Mouse (Mus musculus) mouse trophoblast stem cell (cell line): ENCODE data around the gene Swsap1.

Source experiments
- in situ Hi-C, 2 experiments: fragments of 300-500 bp; cut with MseI, MboI; formaldehyde crosslinking; loops; 2 replicates in 1 of 2; 3 replicates in 1 of 2; pipeline ENCODE4 v1.15.1; 2025

Swsap1 gene

GRCm38 (mm10) chr9:21955570-21956281 is at the start of gene Swsap1:
TSS of gene Swsap1 (plus strand) at chr9:21955755.
- in situ Hi-C loops, result no loop called here

- in situ Hi-C loops, result no loop called here
Observed at GRCm38 (mm10) chr9:21908216-21908615, 47.3 kb upstream of the Swsap1 start.

DNA sequence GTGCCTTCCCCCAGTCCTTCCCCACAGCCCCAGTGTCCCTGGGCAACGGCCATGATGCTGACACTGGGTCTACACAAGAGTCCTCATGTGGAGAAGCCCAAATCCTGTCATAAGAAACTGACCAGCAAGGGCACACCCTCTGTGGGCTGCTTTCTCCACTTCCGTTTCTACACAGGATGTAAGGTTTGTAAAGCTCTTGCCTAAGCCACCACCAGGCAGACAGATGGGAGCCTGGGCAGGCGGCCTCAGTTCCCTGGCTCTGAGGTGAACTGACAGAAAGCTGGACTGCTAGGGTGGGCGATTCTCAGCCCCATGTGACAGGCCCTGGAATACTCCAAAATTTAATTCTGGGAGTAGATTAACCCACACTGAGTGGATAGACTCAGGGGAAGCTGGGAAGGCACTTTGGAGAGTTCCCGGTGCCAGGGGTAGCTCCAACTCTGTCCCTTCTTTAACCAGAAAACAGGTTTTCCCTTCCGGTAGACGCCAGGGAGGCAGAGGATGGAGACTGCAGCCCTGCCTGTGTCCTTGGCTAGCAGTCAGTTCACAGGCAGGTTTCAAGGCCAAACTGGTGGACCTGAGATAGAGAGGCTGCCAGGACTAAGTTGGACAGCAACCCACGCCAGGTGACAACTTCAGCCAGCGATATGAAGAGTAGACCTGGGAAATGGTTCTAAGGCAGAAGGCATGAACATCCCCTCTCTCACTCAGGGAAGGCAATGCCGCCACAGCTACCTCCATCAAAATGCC is 45.9 kb upstream of the Swsap1 start:
- in situ Hi-C loops, result no loop called here

- in situ Hi-C loops, result no loop called here
Observed at GRCm38 (mm10) chr9:21916851-21917492, 38.6 kb upstream of the Swsap1 start.

DNA sequence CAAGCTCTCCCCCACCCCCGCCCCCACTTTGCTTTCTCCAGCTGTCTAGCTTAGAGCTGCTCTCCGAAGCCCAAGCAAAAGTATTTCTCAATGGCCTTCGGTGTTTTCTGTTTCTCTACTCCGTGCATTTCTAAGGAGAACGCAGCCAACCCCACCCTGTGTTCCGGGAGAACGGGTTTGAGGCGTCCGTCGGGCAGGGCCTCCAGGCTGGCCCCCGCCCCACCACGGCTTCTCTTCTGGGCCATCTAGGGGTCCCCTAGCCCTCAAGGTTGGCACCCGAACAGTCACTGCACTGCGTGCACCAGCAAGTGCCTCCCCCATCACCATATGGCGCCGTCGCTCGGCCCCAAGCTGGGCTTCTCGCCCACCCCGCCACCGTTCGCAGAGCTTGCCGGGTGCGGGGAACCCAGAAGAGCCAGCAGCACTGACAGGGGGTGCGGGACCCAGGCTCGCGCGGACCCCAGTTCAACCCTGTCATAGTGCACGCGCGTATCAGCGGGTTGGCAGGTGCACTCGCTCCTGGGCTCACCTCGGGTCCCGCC is 38.0 kb upstream of the Swsap1 start:
- in situ Hi-C loops, result no loop called here

GRCm38 (mm10) chr9:21918035-21918592 is 37.4 kb upstream of the Swsap1 start, which contains the start of gene Rab3d:
TSS of gene Rab3d (minus strand) at chr9:21918192.
- in situ Hi-C loops, result no loop called here

DNA sequence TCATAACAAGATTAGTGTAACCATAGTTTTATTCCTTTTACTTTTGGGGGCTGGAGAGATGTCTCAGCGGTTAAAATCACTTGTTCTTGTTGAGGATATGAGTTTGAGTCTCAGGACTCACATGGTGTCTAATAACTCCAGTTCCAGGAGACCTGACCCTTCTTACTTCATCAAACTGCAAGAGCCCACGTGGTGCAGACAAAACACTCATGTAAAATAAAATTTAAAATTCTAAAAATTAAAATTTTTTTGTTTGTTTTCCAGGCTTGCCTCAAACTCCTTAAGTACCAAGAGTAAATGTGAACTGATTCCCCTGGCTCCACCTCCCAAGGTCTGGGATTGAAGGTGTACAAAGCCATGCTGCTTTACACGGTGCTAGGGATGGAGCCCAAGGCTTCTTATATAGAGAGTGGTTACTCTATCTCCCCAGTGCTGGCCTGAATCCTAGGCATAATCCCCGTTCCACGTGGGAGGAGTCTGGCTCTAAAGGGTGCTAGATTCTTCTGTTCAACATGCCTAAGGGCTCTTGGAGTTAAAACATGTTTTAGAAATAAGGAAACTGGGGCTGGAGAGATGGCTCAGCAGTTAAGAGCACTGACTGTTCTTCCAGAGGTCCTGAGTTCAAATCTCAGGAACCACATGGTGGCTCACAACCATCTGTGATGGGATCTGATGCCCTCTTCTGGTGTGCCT is 36.7 kb upstream of the Swsap1 start:
- in situ Hi-C loops, result no loop called here

GRCm38 (mm10) chr9:21923036-21923435 is 32.5 kb upstream of the Swsap1 start:
- in situ Hi-C loops, result no loop called here

- in situ Hi-C loops, result no loop called here
Observed at GRCm38 (mm10) chr9:21923490-21924098, 32.0 kb upstream of the Swsap1 start.

DNA sequence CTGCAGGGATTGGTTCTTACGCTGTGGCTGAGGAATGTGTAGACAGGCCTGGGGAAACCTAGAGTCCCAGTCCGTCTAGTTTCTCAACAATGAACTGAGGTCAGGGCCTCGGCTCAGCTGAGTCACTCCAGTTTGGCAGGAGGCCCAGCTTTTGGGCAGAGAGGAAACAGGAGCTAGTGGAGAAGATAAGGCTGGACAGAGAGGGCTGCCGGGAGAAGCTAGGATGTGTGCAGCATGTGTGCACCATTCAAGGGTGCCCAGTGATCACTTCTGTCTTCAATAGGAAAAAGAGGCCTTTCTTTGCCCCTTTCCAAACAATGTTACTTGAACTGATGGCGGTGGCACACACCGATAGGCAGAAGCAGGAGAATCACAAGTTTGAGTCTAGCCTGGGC is 31.5 kb upstream of the Swsap1 start:
- in situ Hi-C loops, result no loop called here

GRCm38 (mm10) chr9:21925034-21925433 is 30.5 kb upstream of the Swsap1 start:
- in situ Hi-C loops, result no loop called here

- in situ Hi-C loops, result no loop called here
Observed at GRCm38 (mm10) chr9:21925506-21925905, 30.0 kb upstream of the Swsap1 start.

DNA sequence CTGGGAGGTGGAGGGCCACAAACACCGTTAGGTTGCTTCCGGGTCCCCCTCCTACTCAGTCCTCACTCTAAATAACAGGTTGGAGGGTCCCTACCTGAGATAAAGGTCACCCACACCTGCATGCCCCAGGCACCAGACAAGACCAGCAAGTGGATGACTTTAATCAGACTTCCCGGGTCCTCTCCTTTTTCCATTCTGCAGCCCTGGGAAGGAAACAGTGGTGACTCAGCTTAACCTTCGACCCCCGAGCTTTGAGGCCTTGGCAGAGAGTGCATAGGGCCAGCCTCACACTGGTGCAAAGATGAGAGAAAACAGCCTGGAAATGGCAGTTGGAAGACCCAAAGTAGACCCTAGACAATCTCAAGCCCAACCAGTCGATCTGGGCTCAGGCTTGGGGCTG is 29.4 kb upstream of the Swsap1 start:
- in situ Hi-C loops, result no loop called here

GRCm38 (mm10) chr9:21926784-21927183 is 28.8 kb upstream of the Swsap1 start:
- in situ Hi-C loops, result no loop called here

DNA sequence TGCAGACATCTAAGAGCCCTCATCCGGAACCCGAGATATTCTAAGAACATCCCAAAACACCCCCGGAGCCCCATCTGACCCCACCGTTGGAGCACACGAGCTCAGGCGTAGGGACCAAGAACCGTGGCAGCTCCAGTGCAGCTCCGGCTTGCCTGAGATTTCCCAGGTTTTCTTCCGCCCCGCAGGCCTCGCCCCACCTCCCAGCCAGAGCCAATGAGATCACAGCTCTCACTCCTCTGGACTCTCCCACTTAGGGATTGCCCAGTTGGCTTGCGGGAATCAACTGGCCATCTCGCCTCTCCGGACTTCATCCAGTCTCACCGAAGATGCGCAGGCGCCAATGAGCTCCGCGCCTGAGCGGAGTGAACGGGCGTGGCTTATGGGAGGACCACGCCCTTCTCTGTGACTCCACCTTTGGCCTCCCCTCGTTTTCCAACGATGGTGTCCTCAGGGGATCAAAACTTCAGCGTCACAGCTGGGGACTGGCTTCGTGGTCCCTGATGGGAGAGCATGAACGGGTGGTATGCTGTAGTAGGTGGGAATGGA is 28.3 kb upstream of the Swsap1 start, which contains the start of the genes Ccdc159 and Tmem205:
Ccdc159 (plus strand) TSS at position 264 of the 546 bp plus-strand sequence.
Tmem205 (minus strand) TSS at position 349 of the 546 bp plus-strand sequence.
- in situ Hi-C loops, result no loop called here

- in situ Hi-C loops, result no loop called here
Observed at GRCm38 (mm10) chr9:21929208-21929607, 26.3 kb upstream of the Swsap1 start.

- in situ Hi-C loops, result no loop called here
Observed at GRCm38 (mm10) chr9:21932006-21932405, 23.5 kb upstream of the Swsap1 start.

DNA sequence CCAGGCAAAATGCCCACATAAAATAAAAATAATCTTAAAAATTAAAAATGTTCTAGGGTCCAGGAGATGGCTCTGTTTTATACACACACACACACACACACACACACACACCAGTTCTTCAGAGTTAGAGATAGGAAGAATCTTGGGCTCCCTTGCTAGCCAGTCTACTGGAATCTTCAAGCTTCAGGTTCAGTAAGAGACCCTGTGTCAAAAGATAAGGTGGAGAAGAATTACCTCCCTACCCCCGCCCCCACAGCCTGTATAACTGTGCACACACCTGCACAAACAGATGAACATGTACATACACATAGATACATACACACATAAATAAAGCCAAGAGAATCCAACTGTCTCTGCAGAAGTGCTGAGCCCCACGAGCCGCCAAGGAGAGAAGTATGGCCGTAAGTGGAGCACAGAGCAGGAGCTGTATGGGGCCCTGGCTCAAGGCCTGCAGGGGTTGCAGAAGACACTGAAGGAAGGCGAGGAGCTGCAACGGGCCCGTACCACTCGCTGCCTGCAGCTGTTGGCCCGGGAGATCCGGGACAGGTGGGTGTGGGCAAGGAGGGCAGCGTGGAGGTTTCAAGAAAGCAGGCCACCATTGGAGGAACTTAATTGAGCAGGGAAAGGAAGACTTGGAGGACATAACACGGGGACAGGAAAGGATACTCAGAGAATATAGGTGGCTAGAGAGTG is 23.0 kb upstream of the Swsap1 start:
- in situ Hi-C loops, result no loop called here

DNA sequence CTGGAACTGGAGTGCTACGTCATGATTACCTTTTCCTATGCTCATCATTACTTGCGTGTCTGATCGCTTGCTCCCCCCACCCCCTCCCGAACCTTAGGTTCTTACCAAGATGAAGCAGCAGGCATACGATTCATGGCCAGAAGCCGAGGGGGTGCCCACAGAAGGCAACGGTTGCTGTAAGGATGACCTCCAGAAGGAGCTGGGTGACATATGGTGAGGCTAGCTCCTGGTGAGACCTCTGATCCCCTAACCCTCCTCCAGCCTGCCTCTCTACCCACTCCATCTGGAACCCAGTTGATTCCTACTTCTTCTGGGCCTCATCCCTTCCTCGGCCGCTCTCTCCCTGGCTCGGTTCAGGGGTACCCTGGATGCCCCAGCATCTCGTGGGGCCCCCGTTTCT is 21.5 kb upstream of the Swsap1 start:
- in situ Hi-C loops, result no loop called here
